10 mouse cellular contexts compared by ENCODE assay signal in the genomic region with DNA sequence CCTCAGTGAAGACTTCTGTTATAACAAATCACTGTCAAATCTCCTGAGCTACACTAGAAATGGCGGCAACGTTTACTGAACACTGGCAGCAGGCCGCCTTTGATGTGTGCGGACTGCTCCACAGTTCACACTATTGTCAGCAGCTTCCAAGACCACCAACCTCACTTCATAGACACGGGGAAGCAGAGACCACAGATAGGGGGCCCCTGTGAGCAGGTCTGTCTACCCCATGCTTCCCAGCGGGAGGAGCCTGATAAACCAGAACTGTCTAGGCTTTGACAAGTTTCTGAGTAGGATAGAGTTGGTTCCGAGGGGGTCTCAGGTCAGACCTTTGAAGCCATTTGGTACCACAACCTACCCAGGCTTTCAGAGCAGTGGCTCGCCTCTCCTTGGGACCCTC. TPM values are rescaled to one million over a fixed set of nuclear protein-coding genes. Genes with fewer than 3 reads are reported as not detected.
DNase-seq lines count a peak whose midpoint lies in the region; ATAC-seq and TF ChIP-seq lines count a peak whose summit lies in the region.
"Had no signal": no experiment of that assay in that cellular context is flagged by ENCODE, and none has a peak within 500 bp of the region (broad histone marks: within the 10 kb centered on the region; RNA-seq: fewer than 3 reads in every experiment).

No protein-coding gene starts in this region.

- TF ChIP-seq POLR2A in heart, adult 2 months (IDR thresholded peaks at IDR 0.05; ENCODE audit: insufficient read depth, low read depth, low read length) = no peak

- H3K9ac ChIP-seq in heart, adult 2 months (ENCODE audit: low read depth, low read length) = no peak overlapping the region
- no peak overlapping the region for H3K9ac ChIP-seq in neural tube, embryonic 11.5 days (ENCODE audit: low read length)
- H3K9ac ChIP-seq: hindbrain, embryonic 15.5 days had no signal

- intact Hi-C loops in heart, adult 2 months (cut with DNase I) = loop anchor here (2.0 kb wide), 1 partner anchor 66 kb away; no protein-coding TSS in a partner anchor
- intact Hi-C loops in left cerebral cortex, postnatal 4 days (cut with DNase I) = loop anchor here (10.0 kb wide), 1 partner anchor 250 kb away; a partner anchor contains a TSS

- peak; percentile 45; the same call in 1 of the 2 replicates for ATAC-seq in neural tube, embryonic 11.5 days (ENCODE audit: insufficient read depth, low FRiP score, low TSS enrichment)

- no peak overlapping the region for H3K4me3 ChIP-seq in heart, adult 2 months
- no peak overlapping the region for H3K4me3 ChIP-seq in neural tube, embryonic 11.5 days (ENCODE audit: low read depth, low read length)
- H3K4me3 ChIP-seq: embryonic facial prominence, embryonic 12.5 days; hindbrain, embryonic 15.5 days had no signal

- H3K36me3 ChIP-seq in heart, adult 2 months (ENCODE audit: control insufficient read depth, insufficient read depth, low read length) = no peaks in the 10 kb centered on the region
- no peaks in the 10 kb centered on the region for H3K36me3 ChIP-seq in neural tube, embryonic 11.5 days (ENCODE audit: control insufficient read depth, insufficient read depth, low read length)
- H3K36me3 ChIP-seq: embryonic facial prominence, embryonic 12.5 days; hindbrain, embryonic 15.5 days had no signal

- TF ChIP-seq CTCF in heart, adult 2 months (IDR thresholded peaks at IDR 0.05) = peak; percentile 36

- H3K4me2 ChIP-seq in neural tube, embryonic 11.5 days (ENCODE audit: low read depth) = no peak overlapping the region
- H3K4me2 ChIP-seq: embryonic facial prominence, embryonic 12.5 days; hindbrain, embryonic 15.5 days had no signal

- WGBS in heart, adult 2 months = 66% methylated on average over 8 of the region's 8 CpGs
- 49% methylated on average over 8 of the region's 8 CpGs for WGBS in neural tube, embryonic 11.5 days

- no peak overlapping the region for H3K27ac ChIP-seq in heart, adult 2 months
- H3K27ac ChIP-seq in neural tube, embryonic 11.5 days (ENCODE audit: low read depth, low read length) = no peak overlapping the region
- H3K27ac ChIP-seq: embryonic facial prominence, embryonic 12.5 days; hindbrain, embryonic 15.5 days had no signal

- peaks cover 1% of the 10 kb centered on the region; the same call in 1 of the 2 replicates for H3K4me1 ChIP-seq in heart, adult 2 months (ENCODE audit: control insufficient read depth, insufficient read depth, low read length)
- no peaks in the 10 kb centered on the region for H3K4me1 ChIP-seq in neural tube, embryonic 11.5 days (ENCODE audit: control insufficient read depth, insufficient read depth, low read length)
- H3K4me1 ChIP-seq: embryonic facial prominence, embryonic 12.5 days had no signal

- no peaks in the 10 kb centered on the region for H3K9me3 ChIP-seq in neural tube, embryonic 11.5 days (ENCODE audit: control insufficient read depth, low read length)
- H3K9me3 ChIP-seq: embryonic facial prominence, embryonic 12.5 days; hindbrain, embryonic 15.5 days had no signal

- no peak for TF ChIP-seq EP300 in heart, adult 2 months (IDR thresholded peaks at IDR 0.05; ENCODE audit: insufficient read depth, low read depth, low read length)

- no peak for DNase-seq in heart, adult 2 months
- DNase-seq in heart, adult 18-20 months = no peak
- peak; percentile 49 for DNase-seq in left cerebral cortex, postnatal 4 days
- DNase-seq in left cerebral cortex, adult 8-10 months (ENCODE audit: low spot score in 2 of 2) = no peak
- peak; percentile 69 for DNase-seq in ZHBTc4 (ENCODE audit: low read depth, low spot score)
- peak; percentile 30 for DNase-seq in neural tube, embryonic 11.5 days (ENCODE audit: low spot score)
- DNase-seq in gastrocnemius, postnatal 4 days (ENCODE audit: low spot score in 2 of 2) = no peak
- DNase-seq in spleen, adult 18-20 months = no peak

- H3K79me2 ChIP-seq in heart, adult 2 months (replicated peaks; ENCODE audit: control insufficient read depth, insufficient read depth, low read length) = no peaks in the 10 kb centered on the region

- H3K27me3 ChIP-seq in heart, adult 2 months (ENCODE audit: control insufficient read depth, insufficient read depth, low read length) = no peaks in the 10 kb centered on the region
- H3K27me3 ChIP-seq in neural tube, embryonic 11.5 days (ENCODE audit: control insufficient read depth, insufficient read depth, low read length) = no peaks in the 10 kb centered on the region
- H3K27me3 ChIP-seq: embryonic facial prominence, embryonic 12.5 days; hindbrain, embryonic 15.5 days had no signal

RNA-seq across cellular contexts. Expression of a gene that starts 21.0 kb away (rescaled TPM):
- 1 to 10 TPM; 4.7 to 5.3 TPM for total RNA-seq in heart, adult 2 months (2021)
- 7.8 and 10.8 TPM in 2 replicates for polyA plus RNA-seq in heart, adult 2 months (2012; rRNA removed)
- total RNA-seq in heart, adult 18-20 months (2021) = 1 to 10 TPM; 3.8 to 4.2 TPM
- total RNA-seq in left cerebral cortex, postnatal 4 days (2021) = 10 to 100 TPM; 11.7 to 13.7 TPM
- 1 to 10 TPM; 1.7 to 3.7 (median 2.1) TPM for total RNA-seq in left cerebral cortex, adult 8-10 months (2022)
- polyA plus RNA-seq in neural tube, embryonic 11.5 days (2014; fragmentation: Nextera tagmentation; extraction: Ambion mirVana) = 1.5 and 1.9 TPM in 2 replicates
- total RNA-seq in gastrocnemius, postnatal 4 days (2021) = 10 to 100 TPM; 41.2 to 45.0 TPM

RNA-seq across cellular contexts. Expression of a gene that starts 33.5 kb away (rescaled TPM):
- total RNA-seq in heart, adult 2 months (2021) = 1 to 10 TPM; 2.1 to 3.0 TPM
- 2.0 and 2.9 TPM in 2 replicates for polyA plus RNA-seq in heart, adult 2 months (2012; rRNA removed)
- 1 to 10 TPM; 1.3 to 1.6 TPM for total RNA-seq in heart, adult 18-20 months (2021)
- 1 to 10 TPM; 4.8 to 5.3 TPM for total RNA-seq in left cerebral cortex, postnatal 4 days (2021)
- total RNA-seq in left cerebral cortex, adult 8-10 months (2022) = 1 to 10 TPM; 2.8 to 4.0 (median 3.2) TPM
- polyA plus RNA-seq in neural tube, embryonic 11.5 days (2014; fragmentation: Nextera tagmentation; extraction: Ambion mirVana) = 44.0 and 45.2 TPM in 2 replicates
- total RNA-seq in gastrocnemius, postnatal 4 days (2021) = 1 to 10 TPM; 2.4 to 3.3 TPM

Comparison
In these comparisons a context has a peak if more than half of its experiments do, and no peak if none do; other contexts are left out.
1. DNase-seq: peak in left cerebral cortex, postnatal 4 days (single experiment), ZHBTc4 (single experiment) and neural tube, embryonic 11.5 days (single experiment); none in heart, adult 2 months (0 of 2), heart, adult 18-20 months (0 of 2), left cerebral cortex, adult 8-10 months (0 of 2), gastrocnemius, postnatal 4 days (0 of 2) and spleen, adult 18-20 months (0 of 2).